Mouse (Mus musculus) intestine, postnatal 0 days (tissue): Measurements from ENCODE around the gene St13. TPM values are rescaled to one million over a fixed set of nuclear protein-coding genes. Genes with fewer than 3 reads are reported as not detected.

Experiments
- ATAC-seq: fragments of 200-750 bp; cut with Nextera tagmentation; 2 replicates; pipeline ENCODE4 v1.8.0; 2017; ENCODE audit warnings: mild to moderate bottlenecking, moderate TSS enrichment, moderate library complexity
- H3K27ac ChIP-seq: fragments of 300-500 bp; sonication (generic); 2 replicates; pipeline ENCODE4 v1.5.1; 2014; ENCODE audit warnings: mild to moderate bottlenecking, low read depth, low read length, moderate library complexity
- H3K27me3 ChIP-seq: fragments of 300-500 bp; sonication (generic); replicated peaks from 2 replicates; pipeline ENCODE4 v1.6.1; 2014; ENCODE audit warnings: low read length, mixed read lengths; ENCODE audit not compliant: control insufficient read depth, insufficient read depth
- H3K36me3 ChIP-seq: fragments of 300-500 bp; sonication (generic); 2 replicates; pipeline ENCODE4 v1.6.1; 2014; ENCODE audit warnings: mild to moderate bottlenecking, moderate library complexity; ENCODE audit not compliant: control insufficient read depth, insufficient read depth
- H3K4me1 ChIP-seq: fragments of 300-500 bp; sonication (generic); replicated peaks from 2 replicates; pipeline ENCODE4 v1.6.1; 2014; ENCODE audit warnings: antibody characterized with exemption, low read length, mixed read lengths; ENCODE audit not compliant: control insufficient read depth, insufficient read depth
- H3K4me2 ChIP-seq: fragments of 300-500 bp; sonication (generic); replicated peaks from 2 replicates; pipeline ENCODE4 v1.6.1; 2014; ENCODE audit warnings: low read depth, mild to moderate bottlenecking, moderate library complexity
- H3K4me3 ChIP-seq: fragments of 300-500 bp; sonication (generic); 2 replicates; pipeline ENCODE4 v1.5.1; 2014; ENCODE audit warnings: low read depth, low read length
- H3K9ac ChIP-seq: fragments of 300-500 bp; sonication (generic); 2 replicates; pipeline ENCODE4 v1.6.1; 2014; ENCODE audit warnings: mild to moderate bottlenecking, low read depth, low read length
- H3K9me3 ChIP-seq: fragments of 300-500 bp; sonication (generic); 2 replicates; pipeline ENCODE4 v1.6.1; 2016; ENCODE audit warnings: mixed run types; ENCODE audit not compliant: control insufficient read depth
- CTCF ChIP-seq: sonication (generic); IDR thresholded peaks from 2 replicates; pipeline ENCODE4 v1.5.1; 2016; ENCODE audit warnings: low read depth, mild to moderate bottlenecking, control low read depth, antibody characterized with exemption, moderate library complexity
- WGBS: fragments of 180-500 bp; shearing (Covaris S2); extraction: QIAGEN DNeasy Blood & Tissue Kit; methylation state at CpG from one replicate; pipeline ENCODE4 v1.1.7; 2014; 5-methylcytosine and 5-hydroxymethylcytosine counted together
- polyA plus RNA-seq: library from polyadenylated mRNA; unstranded; fragments of >200 nt; fragmentation: Nextera tagmentation; extraction: Ambion mirVana; gene quantifications from 2 replicates; pipeline ENCODE4 v1.2.1, GENCODE M21; 2015

The St13 gene
- polyA plus RNA-seq, 1 experiment from 2014 or later: 66.9 TPM

DNA sequence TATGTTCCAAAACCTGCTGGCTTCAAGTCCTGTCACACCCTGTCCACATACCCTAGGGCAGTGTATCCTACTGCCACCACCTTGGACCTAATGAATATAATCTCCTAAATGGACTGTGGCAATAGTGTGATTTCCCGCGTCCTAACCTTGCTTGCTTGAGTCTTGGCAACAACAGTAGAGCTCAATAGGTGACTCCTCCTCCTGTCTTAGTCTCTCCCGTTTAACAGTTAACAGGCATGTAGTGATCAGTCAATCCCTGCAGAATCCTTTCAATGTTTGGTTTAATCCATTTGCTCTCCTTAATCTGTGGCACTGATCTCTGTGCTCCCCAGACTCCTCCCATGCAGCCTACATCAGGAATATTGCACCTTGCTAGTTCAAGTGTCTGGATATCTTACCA, 5.1 kb upstream of the St13 start:
- TF ChIP-seq CTCF: no peak
- H3K4me3 ChIP-seq: no peak overlapping the region
- no peaks in the 10 kb centered on the region for H3K9me3 ChIP-seq
- no peak overlapping the region for H3K9ac ChIP-seq
- no peaks in the 10 kb centered on the region for H3K4me1 ChIP-seq
- H3K27me3 ChIP-seq: no peaks in the 10 kb centered on the region
- 82% methylated on average over 3 of the region's 3 CpGs for WGBS
- no peaks in the 10 kb centered on the region for H3K36me3 ChIP-seq
- H3K4me2 ChIP-seq: no peak overlapping the region
- H3K27ac ChIP-seq: no peak overlapping the region
- no peak for ATAC-seq

DNA sequence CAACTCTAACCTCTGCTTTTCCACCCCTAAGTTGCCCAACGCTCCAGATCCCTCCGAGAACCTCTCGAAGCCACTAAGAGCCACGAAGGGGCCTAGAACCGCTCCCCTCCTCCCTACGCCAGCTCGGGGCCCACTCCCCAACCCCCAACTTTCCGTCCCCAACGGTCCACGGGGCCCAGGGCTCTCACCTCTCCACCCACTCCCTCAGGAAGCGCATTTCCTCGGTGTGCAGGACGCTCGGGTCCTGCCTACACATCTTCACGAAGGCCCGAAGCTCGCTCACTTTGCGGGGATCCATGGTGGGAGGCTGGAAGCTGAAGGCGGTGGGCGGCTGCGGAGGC, 610 bp downstream of the St13 start:
- H3K4me1 ChIP-seq: no peaks in the 10 kb centered on the region; the same call in 1 of the 2 replicates
- peak overlapping the region; percentile 99 for H3K4me3 ChIP-seq
- no peaks in the 10 kb centered on the region for H3K27me3 ChIP-seq
- H3K9me3 ChIP-seq: no peaks in the 10 kb centered on the region
- H3K36me3 ChIP-seq: no peaks in the 10 kb centered on the region
- H3K27ac ChIP-seq: peak overlapping the region; percentile 83
- ATAC-seq: no peak
- peak overlapping the region; percentile 84 for H3K4me2 ChIP-seq
- WGBS: under 1% methylated on average over 21 of the region's 21 CpGs
- H3K9ac ChIP-seq: peak overlapping the region; percentile 95
- no peak for TF ChIP-seq CTCF

DNA sequence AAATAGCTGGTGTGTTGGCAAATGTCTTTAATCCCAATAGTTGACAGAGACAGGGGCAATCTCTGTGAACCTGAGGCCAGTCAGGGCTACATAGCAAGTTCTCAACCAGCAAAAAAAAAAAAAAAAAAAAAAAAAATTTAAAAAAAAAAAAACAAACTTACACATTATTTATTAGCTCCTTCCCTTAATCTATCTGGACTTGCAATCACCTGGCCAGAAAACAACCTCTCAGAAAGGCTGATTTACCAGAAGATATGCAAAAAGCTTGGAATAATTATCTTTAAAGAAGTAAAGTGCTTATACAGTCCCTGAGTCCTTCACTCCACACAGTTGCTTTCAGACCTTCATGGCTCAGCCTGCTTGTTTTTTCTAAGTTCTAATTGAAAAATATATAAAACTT, 1.7 kb downstream of the St13 start:
- no peaks in the 10 kb centered on the region; the same call in 1 of the 2 replicates for H3K4me1 ChIP-seq
- no peak overlapping the region for H3K27ac ChIP-seq
- no peaks in the 10 kb centered on the region for H3K36me3 ChIP-seq
- no peak overlapping the region for H3K9ac ChIP-seq
- TF ChIP-seq CTCF: no peak
- H3K4me3 ChIP-seq: peak overlapping the region; percentile 99
- no peak for ATAC-seq
- H3K9me3 ChIP-seq: no peaks in the 10 kb centered on the region
- H3K4me2 ChIP-seq: peak overlapping the region; percentile 84
- no peaks in the 10 kb centered on the region for H3K27me3 ChIP-seq

GRCm38 (mm10) chr15:81394211-81394915, 5.5 kb downstream of the St13 start:
- Histone ChIP-seq H3K4me3 (no peak overlapping the region), H3K4me2 (no peak overlapping the region), H3K27me3 (no peaks in the 10 kb centered on the region), H3K9ac (no peak overlapping the region), H3K9me3 (no peaks in the 10 kb centered on the region), H3K4me1 (no peaks in the 10 kb centered on the region; the same call in 1 of the 2 replicates), H3K36me3 (peaks cover 9% of the 10 kb centered on the region), H3K27ac (no peak overlapping the region; the same call in 1 of the 2 replicates)
- no peak for TF ChIP-seq CTCF
- ATAC-seq: no peak
- 56% methylated on average over 8 of the region's 8 CpGs for whole genome bisulfite sequencing

GRCm38 (mm10) chr15:81392997-81393396, 6.9 kb downstream of the St13 start:
- Histone ChIP-seq H3K4me2 (no peak overlapping the region), H3K4me1 (no peaks in the 10 kb centered on the region; the same call in 1 of the 2 replicates), H3K9me3 (no peaks in the 10 kb centered on the region), H3K36me3 (peaks cover 16% of the 10 kb centered on the region), H3K9ac (no peak overlapping the region), H3K27ac (no peak overlapping the region), H3K27me3 (no peaks in the 10 kb centered on the region), H3K4me3 (no peak overlapping the region)
- ATAC-seq: no peak
- TF ChIP-seq CTCF: no peak

DNA sequence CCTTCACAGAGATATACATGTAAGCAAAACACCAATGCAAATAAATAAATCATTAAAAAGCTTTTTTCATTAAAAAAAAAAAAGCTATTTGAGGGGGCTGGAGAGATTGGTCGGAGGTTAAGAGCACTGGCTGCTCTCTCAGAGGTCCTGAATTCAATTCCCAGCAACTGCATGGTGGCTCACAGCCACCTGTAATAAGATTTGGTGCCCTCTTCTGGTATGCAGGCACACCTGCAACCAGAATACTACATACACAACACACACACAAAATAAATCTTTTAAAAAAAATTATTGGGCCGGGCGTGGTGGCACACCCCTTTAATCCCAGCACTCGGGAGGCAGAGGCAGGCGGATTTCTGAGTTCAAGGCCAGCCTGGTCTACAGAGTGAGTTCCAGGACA, 13.6 kb downstream of the St13 start:
- 95% methylated on average over 5 of the region's 5 CpGs for WGBS
- Histone ChIP-seq H3K4me3 (no peak overlapping the region), H3K36me3 (peaks cover 68% of the 10 kb centered on the region)

DNA sequence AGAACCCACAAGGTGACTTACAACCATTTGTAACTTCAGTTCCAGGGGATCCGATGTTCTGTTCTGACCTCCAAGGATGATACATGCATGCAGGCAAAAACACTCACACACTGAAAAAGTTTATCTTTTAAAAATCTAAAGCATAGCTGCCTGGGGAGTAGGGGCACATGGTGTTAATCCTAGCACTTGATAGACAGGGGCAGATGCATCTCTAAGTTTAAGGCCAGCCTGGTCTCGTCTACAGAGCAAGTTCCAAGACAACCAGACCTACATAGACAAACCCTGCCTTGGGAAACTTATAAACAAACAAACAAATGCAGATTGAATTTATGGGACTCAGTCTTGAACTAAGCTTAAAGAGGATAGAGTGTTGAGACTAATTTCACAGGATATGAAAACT, 21.0 kb downstream of the St13 start:
- WGBS: 87% methylated on average over 2 of the region's 2 CpGs
- TF ChIP-seq CTCF: no peak
- H3K36me3 ChIP-seq: peaks cover 48% of the 10 kb centered on the region
- H3K4me1 ChIP-seq: no peaks in the 10 kb centered on the region
- no peaks in the 10 kb centered on the region for H3K27me3 ChIP-seq
- no peak for ATAC-seq
- H3K27ac ChIP-seq: no peak overlapping the region
- no peaks in the 10 kb centered on the region for H3K9me3 ChIP-seq
- H3K9ac ChIP-seq: no peak overlapping the region
- no peak overlapping the region for H3K4me2 ChIP-seq
- no peak overlapping the region for H3K4me3 ChIP-seq

More for the DNA sequence above, 13.6 kb downstream of the St13 start:
- Histone ChIP-seq H3K4me1 (no peaks in the 10 kb centered on the region), H3K4me2 (no peak overlapping the region), H3K27me3 (no peaks in the 10 kb centered on the region), H3K9me3 (no peaks in the 10 kb centered on the region), H3K9ac (no peak overlapping the region), H3K27ac (no peak overlapping the region)
- no peak for ATAC-seq
- peak; percentile 48 for TF ChIP-seq CTCF
